Mouse (Mus musculus): Measurements from ENCODE around the gene Samd8. TPM values are rescaled to one million over a fixed set of nuclear protein-coding genes. Genes with fewer than 3 reads are reported as not detected.

The Samd8 gene
- polyA plus RNA-seq, 1 experiment: 13.3 TPM

GRCm38 (mm10) chr14:21787374-21787773, 37.0 kb downstream of the Samd8 start:
- WGBS: 82% methylated on average over 3 of the region's 3 CpGs
- no peak overlapping the region for H3K4me3 ChIP-seq (replicated peaks; ENCODE audit: extremely low read depth, low read depth, low read length)
- TF ChIP-seq CTCF (IDR thresholded peaks at IDR 0.05; ENCODE audit: insufficient read depth, low read length) (no peak), POLR2A (IDR thresholded peaks at IDR 0.05; ENCODE audit: borderline replicate concordance, extremely low read depth, low read depth, low read length) (no peak)
- H3K4me1 ChIP-seq (ENCODE audit: control insufficient read depth, insufficient read depth, low read length): no peaks in the 10 kb centered on the region
- no peak for DNase-seq

GRCm38 (mm10) chr14:21788121-21788520, 37.8 kb downstream of the Samd8 start:
- no peak for DNase-seq
- H3K4me1 ChIP-seq (ENCODE audit: control insufficient read depth, insufficient read depth, low read length): no peaks in the 10 kb centered on the region
- no peak overlapping the region for H3K4me3 ChIP-seq (replicated peaks; ENCODE audit: extremely low read depth, low read depth, low read length)
- no peak for TF ChIP-seq POLR2A (IDR thresholded peaks at IDR 0.05; ENCODE audit: borderline replicate concordance, extremely low read depth, low read depth, low read length)
- no peak for TF ChIP-seq CTCF (IDR thresholded peaks at IDR 0.05; ENCODE audit: insufficient read depth, low read length)
- 80% methylated on average over 5 of the region's 5 CpGs for WGBS

- TF ChIP-seq POLR2A (IDR thresholded peaks at IDR 0.05; ENCODE audit: borderline replicate concordance, extremely low read depth, low read depth, low read length): no peak
- no peak for TF ChIP-seq CTCF (IDR thresholded peaks at IDR 0.05; ENCODE audit: insufficient read depth, low read length)
- WGBS: 87% methylated on average over 9 of the region's 9 CpGs
- DNase-seq: no peak
- H3K4me1 ChIP-seq (ENCODE audit: control insufficient read depth, insufficient read depth, low read length): no peaks in the 10 kb centered on the region
- no peak overlapping the region for H3K4me3 ChIP-seq (replicated peaks; ENCODE audit: extremely low read depth, low read depth, low read length)
Measured at GRCm38 (mm10) chr14:21790585-21791251, 40.4 kb downstream of the Samd8 start.

- WGBS: 89% methylated on average over 4 of the region's 4 CpGs
- Histone ChIP-seq H3K4me1 (ENCODE audit: control insufficient read depth, insufficient read depth, low read length) (no peaks in the 10 kb centered on the region), H3K4me3 (replicated peaks; ENCODE audit: extremely low read depth, low read depth, low read length) (no peak overlapping the region)
- TF ChIP-seq POLR2A (IDR thresholded peaks at IDR 0.05; ENCODE audit: borderline replicate concordance, extremely low read depth, low read depth, low read length) (no peak), CTCF (IDR thresholded peaks at IDR 0.05; ENCODE audit: insufficient read depth, low read length) (no peak)
- DNase-seq: no peak
Measured at GRCm38 (mm10) chr14:21791722-21792121, 41.4 kb downstream of the Samd8 start.

- H3K4me1 ChIP-seq (ENCODE audit: control insufficient read depth, insufficient read depth, low read length): no peaks in the 10 kb centered on the region
- no peak for TF ChIP-seq CTCF (IDR thresholded peaks at IDR 0.05; ENCODE audit: insufficient read depth, low read length)
- TF ChIP-seq POLR2A (IDR thresholded peaks at IDR 0.05; ENCODE audit: borderline replicate concordance, extremely low read depth, low read depth, low read length): no peak
- WGBS: 91% methylated on average over 6 of the region's 6 CpGs
- H3K4me3 ChIP-seq (replicated peaks; ENCODE audit: extremely low read depth, low read depth, low read length): no peak overlapping the region
- DNase-seq: no peak
Measured at GRCm38 (mm10) chr14:21792250-21792649, 41.9 kb downstream of the Samd8 start.

- no peak for DNase-seq
- Histone ChIP-seq H3K4me3 (replicated peaks; ENCODE audit: extremely low read depth, low read depth, low read length) (no peak overlapping the region), H3K4me1 (ENCODE audit: control insufficient read depth, insufficient read depth, low read length) (no peaks in the 10 kb centered on the region)
- TF ChIP-seq POLR2A (IDR thresholded peaks at IDR 0.05; ENCODE audit: borderline replicate concordance, extremely low read depth, low read depth, low read length) (no peak), CTCF (IDR thresholded peaks at IDR 0.05; ENCODE audit: insufficient read depth, low read length) (no peak)
- 89% methylated on average over 4 of the region's 4 CpGs for WGBS
Measured at GRCm38 (mm10) chr14:21800641-21801040, 50.3 kb downstream of the Samd8 start.

- Histone ChIP-seq H3K4me3 (replicated peaks; ENCODE audit: extremely low read depth, low read depth, low read length) (no peak overlapping the region), H3K4me1 (ENCODE audit: control insufficient read depth, insufficient read depth, low read length) (no peaks in the 10 kb centered on the region)
- TF ChIP-seq POLR2A (IDR thresholded peaks at IDR 0.05; ENCODE audit: borderline replicate concordance, extremely low read depth, low read depth, low read length): no peak
- TF ChIP-seq CTCF (IDR thresholded peaks at IDR 0.05; ENCODE audit: insufficient read depth, low read length): no peak
- DNase-seq: no peak
- WGBS: 67% methylated on average over 7 of the region's 7 CpGs
Measured at GRCm38 (mm10) chr14:21801624-21802023, 51.3 kb downstream of the Samd8 start.

- 93% methylated on average over 6 of the region's 6 CpGs for WGBS
Measured at GRCm38 (mm10) chr14:21802543-21803206, 52.3 kb downstream of the Samd8 start.

GRCm38 (mm10) chr14:21806203-21806602, 55.9 kb downstream of the Samd8 start:
- 43% methylated on average over 2 of the region's 2 CpGs for WGBS
- Histone ChIP-seq H3K4me1 (ENCODE audit: control insufficient read depth, insufficient read depth, low read length) (no peaks in the 10 kb centered on the region), H3K4me3 (replicated peaks; ENCODE audit: extremely low read depth, low read depth, low read length) (no peak overlapping the region)
- no peak for DNase-seq
- TF ChIP-seq CTCF (IDR thresholded peaks at IDR 0.05; ENCODE audit: insufficient read depth, low read length): no peak
- TF ChIP-seq POLR2A (IDR thresholded peaks at IDR 0.05; ENCODE audit: borderline replicate concordance, extremely low read depth, low read depth, low read length): no peak

More at GRCm38 (mm10) chr14:21802543-21803206, 52.3 kb downstream of the Samd8 start:
- no peak for DNase-seq
- Histone ChIP-seq H3K4me3 (replicated peaks; ENCODE audit: extremely low read depth, low read depth, low read length) (no peak overlapping the region), H3K4me1 (ENCODE audit: control insufficient read depth, insufficient read depth, low read length) (no peaks in the 10 kb centered on the region)
- TF ChIP-seq CTCF (IDR thresholded peaks at IDR 0.05; ENCODE audit: insufficient read depth, low read length): no peak
- TF ChIP-seq POLR2A (IDR thresholded peaks at IDR 0.05; ENCODE audit: borderline replicate concordance, extremely low read depth, low read depth, low read length): no peak
